Mouse (Mus musculus): ENCODE results near the gene Ppm1e.

Ppm1e gene

GRCm38 (mm10) chr11:87253294-87253693 is 105.5 kb downstream of the Ppm1e start:
- no peak for DNase-seq (ENCODE audit: low read depth, low spot score)

- no peak for DNase-seq (ENCODE audit: low read depth, low spot score)
Observed at GRCm38 (mm10) chr11:87250132-87250531, 108.7 kb downstream of the Ppm1e start.

- no peak for DNase-seq (ENCODE audit: low read depth, low spot score)
Observed at GRCm38 (mm10) chr11:87247494-87247866, 111.3 kb downstream of the Ppm1e start.

GRCm38 (mm10) chr11:87246724-87247493 is 111.9 kb downstream of the Ppm1e start:
- DNase-seq (ENCODE audit: low read depth, low spot score) = no peak

- DNase-seq (ENCODE audit: low read depth, low spot score) = no peak
Observed at GRCm38 (mm10) chr11:87246107-87246651, 112.6 kb downstream of the Ppm1e start.

- DNase-seq (ENCODE audit: low read depth, low spot score) = no peak
Observed at GRCm38 (mm10) chr11:87245171-87245840, 113.5 kb downstream of the Ppm1e start.

GRCm38 (mm10) chr11:87241256-87241655 is 117.6 kb downstream of the Ppm1e start:
- DNase-seq (ENCODE audit: low read depth, low spot score) = no peak

- DNase-seq (ENCODE audit: low read depth, low spot score) = no peak
Observed at GRCm38 (mm10) chr11:87240833-87241215, 118.0 kb downstream of the Ppm1e start.

GRCm38 (mm10) chr11:87240141-87240832 is 118.5 kb downstream of the Ppm1e start:
- no peak for DNase-seq (ENCODE audit: low read depth, low spot score)

- no peak for DNase-seq (ENCODE audit: low read depth, low spot score)
Observed at GRCm38 (mm10) chr11:87238891-87239530, 119.8 kb downstream of the Ppm1e start.

- DNase-seq (ENCODE audit: low read depth, low spot score) = no peak
Observed at GRCm38 (mm10) chr11:87235486-87235872, 123.3 kb downstream of the Ppm1e start.

- DNase-seq (ENCODE audit: low read depth, low spot score) = no peak
Observed at GRCm38 (mm10) chr11:87234743-87235485, 123.9 kb downstream of the Ppm1e start.

- DNase-seq (ENCODE audit: low read depth, low spot score) = no peak
Observed at GRCm38 (mm10) chr11:87233377-87233776, 125.4 kb downstream of the Ppm1e start.

- no peak for DNase-seq (ENCODE audit: low read depth, low spot score)
Observed at GRCm38 (mm10) chr11:87227056-87227455, 131.8 kb downstream of the Ppm1e start.

- no peak for DNase-seq (ENCODE audit: low read depth, low spot score)
Observed at GRCm38 (mm10) chr11:87222686-87223085, 136.1 kb downstream of the Ppm1e start.

- no peak for DNase-seq (ENCODE audit: low read depth, low spot score)
Observed at GRCm38 (mm10) chr11:87212313-87212712, 146.5 kb downstream of the Ppm1e start.

Measured in embryo, embryonic 11.5 days (tissue).